Mouse (Mus musculus) bone marrow macrophage, adult 2 months (primary cell): Measurements from ENCODE around the gene Thsd4. TPM values are rescaled to one million over a fixed set of nuclear protein-coding genes. Genes with fewer than 3 reads are reported as not detected.
"Not testable (repeated sequence)": the region's sequence is repeated elsewhere in the genome, so short reads cannot be mapped to it uniquely, and the experiment has no call there.

Experiments used
- H3K27ac ChIP-seq: 2 replicates; pipeline ENCODE4 v1.5.1; 2012; ENCODE audit warnings: low read depth, low read length; ENCODE audit not compliant: insufficient read depth
- H3K4me1 ChIP-seq: 2 replicates; pipeline ENCODE4 v1.6.1; 2012; ENCODE audit warnings: low read length; ENCODE audit not compliant: control insufficient read depth, insufficient read depth
- H3K4me3 ChIP-seq: 2 replicates; pipeline ENCODE4 v1.5.1; 2012; ENCODE audit warnings: mild to moderate bottlenecking, low read length, moderate library complexity; ENCODE audit not compliant: insufficient read depth
- CTCF ChIP-seq: IDR thresholded peaks from 2 replicates; pipeline ENCODE4 v1.5.1; 2012; ENCODE audit warnings: low read depth, mild to moderate bottlenecking, low read length, moderate library complexity
- POLR2A ChIP-seq: IDR thresholded peaks from 2 replicates; pipeline ENCODE4 v1.6.1; 2012; ENCODE audit warnings: mild to moderate bottlenecking, low read depth, low read length, borderline replicate concordance
- polyA plus RNA-seq: library from polyadenylated mRNA; stranded (reverse); fragments of >200 nt; gene quantifications from 2 replicates; pipeline ENCODE4 v1.2.4, GENCODE M21; 2012; ENCODE audit not compliant: missing spikeins, insufficient read depth, insufficient read length

Thsd4 gene
- polyA plus RNA-seq, 1 experiment = 0.09 TPM

GRCm38 (mm10) chr9:59940913-59941884 is 580.6 kb downstream of the Thsd4 start:
- no peaks in the 10 kb centered on the region for H3K4me1 ChIP-seq
- H3K4me3 ChIP-seq = no peak overlapping the region
- no peak overlapping the region for H3K27ac ChIP-seq
- TF ChIP-seq POLR2A = no peak
- TF ChIP-seq CTCF = no peak

DNA sequence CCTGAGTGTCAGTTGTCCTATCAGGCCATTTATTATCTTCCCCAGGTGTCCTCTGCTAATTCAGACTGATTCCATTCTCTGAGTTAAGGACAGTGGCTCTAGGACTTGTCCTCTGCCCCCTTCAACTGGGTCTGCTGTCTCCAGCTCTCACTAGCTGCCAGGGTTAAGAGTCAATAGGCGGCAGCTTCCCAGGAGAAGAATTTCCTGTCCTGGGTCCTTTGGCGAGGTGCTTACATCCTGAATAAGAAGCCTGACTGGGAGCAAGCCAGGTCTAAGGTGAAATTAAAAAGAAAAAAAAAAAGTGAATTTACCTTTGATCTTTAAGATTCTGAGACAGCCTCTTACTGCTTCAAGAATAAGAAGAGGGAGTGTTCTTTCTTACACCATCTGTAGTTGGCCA is 582.2 kb downstream of the Thsd4 start:
- Histone ChIP-seq H3K4me1 (no peaks in the 10 kb centered on the region), H3K27ac (no peak overlapping the region), H3K4me3 (no peak overlapping the region)
- TF ChIP-seq CTCF (no peak), POLR2A (no peak)

- Histone ChIP-seq H3K4me1 (no peaks in the 10 kb centered on the region), H3K4me3 (no peak overlapping the region), H3K27ac (no peak overlapping the region)
- TF ChIP-seq POLR2A (no peak), CTCF (no peak)
Observed at GRCm38 (mm10) chr9:59938529-59938928, 583.3 kb downstream of the Thsd4 start.

DNA sequence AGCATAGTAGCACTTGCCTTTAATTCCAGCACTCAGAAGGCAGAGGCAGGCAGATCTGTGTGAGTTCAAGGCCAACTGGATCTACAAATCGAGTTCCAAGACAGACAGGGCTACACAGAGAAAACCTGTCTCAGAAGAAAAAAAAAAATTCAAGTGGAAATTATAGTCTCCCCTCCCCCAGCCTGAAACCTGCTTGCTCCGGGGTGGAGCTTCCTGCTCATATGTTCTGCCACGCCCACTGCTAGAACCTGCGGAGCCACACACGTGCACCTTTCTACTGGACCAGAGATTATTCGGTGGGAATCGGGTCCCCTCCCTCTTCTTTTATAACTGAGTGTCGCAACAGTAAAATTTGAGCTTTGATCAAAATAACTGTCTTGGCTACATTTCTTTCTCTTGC is 586.0 kb downstream of the Thsd4 start:
- not testable (repeated sequence) for H3K4me1 ChIP-seq, H3K27ac ChIP-seq, H3K4me3 ChIP-seq

- Histone ChIP-seq H3K4me3 (no peak overlapping the region), H3K27ac (no peak overlapping the region), H3K4me1 (no peaks in the 10 kb centered on the region)
- TF ChIP-seq POLR2A (no peak), CTCF (no peak)
Observed at GRCm38 (mm10) chr9:59930248-59930647, 591.6 kb downstream of the Thsd4 start.

Other genes with a start within 250 kb of the Thsd4 start
- gene Lrrc49, start 166.1 kb upstream of the Thsd4 start, polyA plus RNA-seq = 5.8 and 7.5 TPM in 2 replicates
- gene Larp6, start 190.9 kb upstream of the Thsd4 start, polyA plus RNA-seq = not detected in 2 replicates